Mouse (Mus musculus): ENCODE data around the gene Tbkbp1. TPM values are rescaled to one million over a fixed set of nuclear protein-coding genes. Genes with fewer than 3 reads are reported as not detected.

Gene Tbkbp1
- total and polyA plus RNA-seq, 3 experiments: 11.7 to 33.5 TPM; not detected in 1

DNA sequence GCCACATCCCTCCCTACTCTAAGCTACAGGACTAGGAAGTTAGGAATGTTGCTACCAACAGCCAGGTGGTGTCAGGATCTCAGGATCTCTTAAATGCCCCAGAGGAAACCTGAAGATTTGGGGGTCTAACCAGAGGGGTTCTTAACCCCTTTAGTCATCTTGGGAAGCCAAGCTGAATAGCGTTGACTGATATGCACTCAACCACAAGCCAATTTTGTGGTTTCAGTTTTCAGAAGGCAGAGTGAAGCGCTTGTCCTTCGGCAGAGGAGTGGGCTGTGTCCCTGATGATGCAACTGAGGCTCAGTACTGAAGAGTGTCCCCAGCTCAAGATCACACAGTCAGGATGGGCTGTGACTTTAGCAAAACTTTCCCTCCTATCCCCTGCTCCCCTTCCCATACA lies 22.3 kb downstream of the Tbkbp1 start:
- Histone ChIP-seq H3K9me3 (replicated peaks; ENCODE audit: insufficient read depth, low read length) (no peaks in the 10 kb centered on the region), H3K36me3 (ENCODE audit: control insufficient read depth in 1 of 2, insufficient read depth in 2 of 2, low read length in 2 of 2) (peaks cover 0 to 30% of the 10 kb centered on the region in 2 experiments; a peak in 2 of 4 replicates), H3K4me3 (ENCODE audit: control insufficient read depth in 1 of 2, insufficient read depth in 1 of 2, low read depth in 2 of 2, low read length in 2 of 2) (peak overlapping the region; percentile 17 to 55), H3K79me2 (ENCODE audit: control insufficient read depth, insufficient read depth, low read length, poor library complexity) (no peaks in the 10 kb centered on the region; the same call in 1 of the 2 replicates), H3K9ac (ENCODE audit: control insufficient read depth, low read depth, low read length, poor library complexity, severe bottlenecking) (peak overlapping the region; percentile 37), H3K27ac (ENCODE audit: control insufficient read depth, low read depth, low read length) (peak overlapping the region; percentile 66), H3K27me3 (ENCODE audit: control insufficient read depth in 1 of 2, insufficient read depth in 2 of 2, low read length in 2 of 2) (no peaks in the 10 kb centered on the region), H3K4me1 (ENCODE audit: control insufficient read depth in 1 of 2, insufficient read depth in 2 of 2, low read length in 2 of 2) (peaks cover 29 to 35% of the 10 kb centered on the region in 2 experiments)
- DNase-seq (ENCODE audit: low read depth, low spot score): peak; percentile 69
- TF ChIP-seq ZC3H11A (IDR thresholded peaks at IDR 0.05; ENCODE audit: low read depth, low read length): no peak
- TF ChIP-seq ETS1 (IDR thresholded peaks at IDR 0.05; ENCODE audit: low read depth, low read length): peak; percentile 51; the same call in 1 of the 2 replicates
- TF ChIP-seq EP300 (IDR thresholded peaks at IDR 0.05; ENCODE audit: low read depth in 1 of 2, low read length in 2 of 2): peak; percentile 26 to 51; a peak in 3 of 4 replicates
- TF ChIP-seq MAFK (IDR thresholded peaks at IDR 0.05; ENCODE audit: borderline replicate concordance, low read depth, low read length): no peak
- 0 out of 2 replicates have a peak, but pooled peaks have one; percentile 38 for TF ChIP-seq CHD2 (IDR thresholded peaks at IDR 0.05; ENCODE audit: low read length)
- no peak for TF ChIP-seq ZMIZ1 (IDR thresholded peaks at IDR 0.05; ENCODE audit: low read depth, low read length)
- TF ChIP-seq CTCF (IDR thresholded peaks at IDR 0.05 in 2 of 3, conservative IDR thresholded peaks at IDR 0.05 in 1 of 3; ENCODE audit: control insufficient read depth in 1 of 3, insufficient read depth in 1 of 3, low read depth in 2 of 3, low read length in 3 of 3, poor library complexity in 1 of 3, severe bottlenecking in 1 of 3): no peak
- no peak for TF ChIP-seq MAZ (IDR thresholded peaks at IDR 0.05; ENCODE audit: low read depth, low read length)
- TF ChIP-seq TAL1 (IDR thresholded peaks at IDR 0.05; ENCODE audit: low read length): no peak
- 0 out of 2 replicates have a peak, but pooled peaks have one; percentile 22 for TF ChIP-seq ELF1 (IDR thresholded peaks at IDR 0.05; ENCODE audit: low read depth, low read length)
- no peak for TF ChIP-seq JUND (IDR thresholded peaks at IDR 0.05; ENCODE audit: low read depth, low read length)
- TF ChIP-seq USF2 (IDR thresholded peaks at IDR 0.05; ENCODE audit: borderline replicate concordance in 1 of 2, insufficient read depth in 1 of 2, low read depth in 1 of 2, low read length in 2 of 2): no peak
- no peak for TF ChIP-seq RAD21 (IDR thresholded peaks at IDR 0.05; ENCODE audit: low read depth, low read length)
- no peak for TF ChIP-seq KAT2A (conservative IDR thresholded peaks at IDR 0.05; ENCODE audit: low read depth, low read length)
- TF ChIP-seq TCF12 (IDR thresholded peaks at IDR 0.05; ENCODE audit: low read depth, low read length): no peak
- TF ChIP-seq E2F4 (IDR thresholded peaks at IDR 0.05; ENCODE audit: borderline replicate concordance, low read depth, low read length): no peak
- no peak for TF ChIP-seq NELFE (IDR thresholded peaks at IDR 0.05; ENCODE audit: low read depth, low read length)
- no peak for TF ChIP-seq CHD1 (IDR thresholded peaks at IDR 0.05; ENCODE audit: low read depth, low read length)
- peak; percentile 41; the same call in 1 of the 2 replicates for TF ChIP-seq MXI1 (IDR thresholded peaks at IDR 0.05; ENCODE audit: low read depth, low read length)
- no peak for TF ChIP-seq MYB (IDR thresholded peaks at IDR 0.05; ENCODE audit: low read depth, low read length)
- 0 out of 2 replicates have a peak, but pooled peaks have one; percentile 38 for TF ChIP-seq SIN3A (IDR thresholded peaks at IDR 0.05; ENCODE audit: low read length)
- TF ChIP-seq UBTF (IDR thresholded peaks at IDR 0.05; ENCODE audit: borderline replicate concordance, insufficient read depth, low read depth, low read length): no peak
- no peak for TF ChIP-seq MEF2A (IDR thresholded peaks at IDR 0.05; ENCODE audit: extremely low read depth, insufficient replicate concordance, low read depth, low read length, poor library complexity, severe bottlenecking)
- no peak for TF ChIP-seq POLR2A (IDR thresholded peaks at IDR 0.05; ENCODE audit: control insufficient read depth in 1 of 2, insufficient read depth in 1 of 2, low read depth in 1 of 2, low read length in 2 of 2, poor library complexity in 1 of 2)
- no peak for TF ChIP-seq POLR2AphosphoS2 (IDR thresholded peaks at IDR 0.05; ENCODE audit: low read length)
- no peak for TF ChIP-seq ZKSCAN1 (IDR thresholded peaks at IDR 0.05; ENCODE audit: low read depth, low read length)
- TF ChIP-seq RCOR1 (IDR thresholded peaks at IDR 0.05; ENCODE audit: low read depth, low read length): peak; percentile 54; the same call in 1 of the 2 replicates
- TF ChIP-seq SMC3 (IDR thresholded peaks at IDR 0.05; ENCODE audit: low read depth, low read length): no peak

Data from MEL (cell line).